Mouse (Mus musculus): ENCODE data around the gene P2rx6.

The P2rx6 gene

DNA sequence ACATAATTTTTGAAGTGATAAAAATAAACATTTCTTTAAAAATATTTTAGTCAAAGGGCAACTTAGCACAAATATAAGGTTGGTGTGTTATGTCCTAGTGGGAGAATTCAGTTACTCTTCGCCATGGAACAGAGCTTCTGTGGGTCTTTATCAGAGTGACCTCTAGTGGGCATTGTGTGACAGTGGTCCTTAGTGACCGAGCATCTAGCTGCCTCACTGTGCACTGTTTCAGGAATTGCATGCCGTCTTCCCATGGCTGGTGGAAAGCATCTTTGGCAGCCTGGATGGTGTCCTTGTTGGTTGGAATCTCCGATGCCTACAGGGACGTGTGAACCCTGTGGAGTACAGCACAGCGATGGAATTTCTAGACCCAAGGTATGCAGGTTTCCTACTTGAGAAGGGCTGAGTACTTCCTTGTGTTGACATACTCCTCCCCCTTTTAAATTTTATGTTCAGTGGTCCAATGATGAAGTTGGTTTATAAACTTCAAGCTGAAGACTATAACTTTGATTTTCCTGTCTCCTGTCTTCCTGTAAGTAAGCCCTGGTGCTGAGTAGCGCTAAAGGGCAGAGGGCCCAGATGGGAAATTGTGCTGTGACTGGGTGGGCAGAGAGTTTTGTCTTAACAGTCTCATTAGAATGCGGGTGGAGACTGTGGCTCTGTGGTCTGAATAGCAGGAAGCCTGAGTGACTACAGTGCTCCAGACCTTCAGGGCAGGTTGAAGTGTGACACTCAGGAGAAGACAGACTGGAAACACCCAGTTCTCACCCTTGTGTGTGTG is 64.0 kb downstream of the P2rx6 start:
- DNase-seq (ENCODE audit: extremely low read depth, low read depth), result no peak

DNA sequence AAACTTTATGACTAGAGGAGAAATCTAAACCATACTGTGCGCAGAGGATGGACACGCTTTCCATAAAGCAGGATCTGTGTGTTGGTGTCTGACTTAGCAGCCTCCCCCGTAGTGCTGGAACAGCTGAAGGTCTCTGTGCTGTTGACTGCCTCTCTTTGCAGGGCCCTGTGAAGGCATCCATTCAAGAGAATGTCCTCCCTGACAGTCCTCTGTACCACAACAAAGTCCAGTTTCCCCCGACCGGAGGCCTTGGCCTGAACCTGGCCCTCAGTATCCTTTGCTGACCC is 64.5 kb downstream of the P2rx6 start:
- no peak for DNase-seq (ENCODE audit: extremely low read depth, low read depth)
